Mouse (Mus musculus): ENCODE data around the gene Tlr9. TPM values are rescaled to one million over a fixed set of nuclear protein-coding genes. Genes with fewer than 3 reads are reported as not detected.
A peak's percentile ranks its signal among the peaks of the same experiment; 100 is the strongest.

Gene Tlr9
- polyA plus RNA-seq, 1 experiment from 2014 or later = 0.07 TPM

GRCm38 (mm10) chr9:106193930-106194807, 28.2 kb upstream of the Tlr9 start:
- Histone ChIP-seq H3K9me3 (replicated peaks) (no peaks in the 10 kb centered on the region), H3K4me2 (no peak overlapping the region), H3K27me3 (0 out of 2 replicates have a peak, but pooled peaks cover 5% of the 10 kb centered on the region), H3K4me3 (replicated peaks) (no peak overlapping the region), H3K36me3 (peaks cover 60% of the 10 kb centered on the region), H3K4me1 (replicated peaks) (peaks cover 15% of the 10 kb centered on the region), H3K27ac (no peak overlapping the region), H3K9ac (no peak overlapping the region)
- DNase-seq = no peak
- WGBS (ENCODE audit: insufficient replicate concordance) = 79% methylated on average over 8 of the region's 8 CpGs
- ATAC-seq (ENCODE audit: low read depth) = no peak

DNA sequence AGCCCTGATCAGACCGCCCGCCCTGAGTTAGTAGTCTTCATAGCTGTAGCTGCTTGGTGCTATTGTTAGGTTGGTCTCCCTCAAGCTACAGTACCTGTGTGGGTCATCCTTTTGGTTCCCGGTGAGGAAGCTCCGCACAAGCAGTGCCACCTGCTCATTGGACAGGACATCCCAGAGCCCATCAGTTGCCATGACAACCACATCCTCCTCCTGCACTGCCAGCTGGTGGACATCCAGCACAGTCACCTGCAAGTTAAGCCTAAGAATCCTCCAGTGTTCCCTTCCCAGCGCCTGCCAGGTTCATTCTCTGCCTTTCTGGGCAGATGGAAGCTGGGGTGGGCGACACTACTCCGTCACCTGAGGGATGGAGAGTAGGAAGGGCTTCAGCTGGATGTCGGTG, 26.7 kb upstream of the Tlr9 start:
- peaks cover 27% of the 10 kb centered on the region for H3K4me1 ChIP-seq (replicated peaks)
- WGBS (ENCODE audit: insufficient replicate concordance) = 86% methylated on average over 8 of the region's 8 CpGs

GRCm38 (mm10) chr9:106197081-106197713, 25.2 kb upstream of the Tlr9 start:
- no peak overlapping the region for H3K4me3 ChIP-seq (replicated peaks)
- WGBS (ENCODE audit: insufficient replicate concordance) = 80% methylated on average over 3 of the region's 3 CpGs
- peaks cover 30% of the 10 kb centered on the region for H3K36me3 ChIP-seq
- no peak for DNase-seq
- no peak overlapping the region for H3K27ac ChIP-seq
- 0 out of 2 replicates have a peak, but pooled peaks cover 5% of the 10 kb centered on the region for H3K27me3 ChIP-seq
- no peak for ATAC-seq (ENCODE audit: low read depth)
- no peak overlapping the region for H3K4me2 ChIP-seq
- H3K4me1 ChIP-seq (replicated peaks) = peaks cover 30% of the 10 kb centered on the region
- no peaks in the 10 kb centered on the region for H3K9me3 ChIP-seq (replicated peaks)
- H3K9ac ChIP-seq = no peak overlapping the region

More for the DNA sequence above, 26.7 kb upstream of the Tlr9 start:
- H3K9ac ChIP-seq = no peak overlapping the region
- no peak overlapping the region for H3K4me3 ChIP-seq (replicated peaks)
- DNase-seq (no peak), ATAC-seq (ENCODE audit: low read depth) (no peak)
- H3K9me3 ChIP-seq (replicated peaks) = no peaks in the 10 kb centered on the region
- 0 out of 2 replicates have a peak, but pooled peaks cover 5% of the 10 kb centered on the region for H3K27me3 ChIP-seq
- no peak overlapping the region for H3K27ac ChIP-seq
- H3K36me3 ChIP-seq = peaks cover 45% of the 10 kb centered on the region
- no peak overlapping the region for H3K4me2 ChIP-seq

GRCm38 (mm10) chr9:106197732-106198131, 24.7 kb upstream of the Tlr9 start:
- Histone ChIP-seq H3K4me2 (peak overlapping the region; percentile 87; the same call in 1 of the 2 replicates), H3K27me3 (0 out of 2 replicates have a peak, but pooled peaks cover 5% of the 10 kb centered on the region), H3K27ac (no peak overlapping the region), H3K9ac (no peak overlapping the region), H3K9me3 (replicated peaks) (no peaks in the 10 kb centered on the region), H3K4me1 (replicated peaks) (peaks cover 33% of the 10 kb centered on the region), H3K4me3 (replicated peaks) (peak overlapping the region; percentile 74; the same call in 1 of the 2 replicates), H3K36me3 (peaks cover 25% of the 10 kb centered on the region)
- no peak for ATAC-seq (ENCODE audit: low read depth)
- 78% methylated on average over 9 of the region's 9 CpGs for WGBS (ENCODE audit: insufficient replicate concordance)
- no peak for DNase-seq

GRCm38 (mm10) chr9:106198962-106199458, 23.4 kb upstream of the Tlr9 start:
- Histone ChIP-seq H3K27me3 (0 out of 2 replicates have a peak, but pooled peaks cover 5% of the 10 kb centered on the region), H3K27ac (peak overlapping the region; percentile 43), H3K36me3 (peaks cover 20% of the 10 kb centered on the region), H3K9me3 (replicated peaks) (no peaks in the 10 kb centered on the region), H3K9ac (peak overlapping the region; percentile 76), H3K4me2 (peak overlapping the region; percentile 87), H3K4me1 (replicated peaks) (peaks cover 43% of the 10 kb centered on the region), H3K4me3 (replicated peaks) (peak overlapping the region; percentile 74)
- ATAC-seq (ENCODE audit: low read depth) (peak; percentile 72), DNase-seq (peak; percentile 58)
- under 1% methylated on average over 49 of the region's 51 CpGs for WGBS (ENCODE audit: insufficient replicate concordance)

DNA sequence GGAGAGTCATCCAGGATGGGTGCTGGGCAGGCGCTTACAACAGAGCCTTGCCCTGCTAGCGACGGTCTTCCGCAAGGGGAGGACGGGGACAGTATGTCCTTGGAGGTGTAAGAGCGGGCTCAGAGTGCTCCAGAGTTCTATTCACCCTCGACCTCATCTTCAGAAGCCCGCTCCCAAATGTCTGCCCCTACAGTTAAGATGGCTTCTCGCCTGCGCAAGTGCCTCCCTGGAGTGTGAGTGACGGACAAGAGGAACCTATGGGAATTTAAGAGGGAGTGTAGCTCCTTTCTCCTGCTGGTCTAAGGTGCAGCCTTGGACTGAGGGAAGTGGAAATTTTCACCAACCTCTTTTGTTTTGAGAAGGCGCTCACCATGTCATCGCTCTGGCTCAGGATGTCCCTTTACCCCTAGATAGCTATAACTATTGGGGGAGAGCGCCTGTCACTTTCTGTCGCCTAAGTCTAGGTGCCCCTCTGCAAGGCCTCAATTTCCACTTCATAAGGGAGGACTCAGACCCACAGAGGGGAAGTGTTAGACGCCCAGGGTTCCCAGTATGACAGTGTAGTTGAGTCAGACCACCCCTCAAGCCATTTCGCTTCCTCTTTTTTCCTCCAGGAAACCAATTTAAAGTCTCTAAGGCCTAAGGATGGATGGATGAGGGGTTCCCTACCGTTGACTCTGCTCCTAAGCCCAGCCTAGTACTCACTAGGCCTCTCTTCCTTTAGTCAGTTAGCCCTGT, 22.7 kb upstream of the Tlr9 start, which contains the start of gene Ppm1m:
Gene Ppm1m (minus strand): TSS at position 212 of the 738 bp plus-strand sequence.
- peak within 1 kb of the TSS; percentile 76 for H3K9ac ChIP-seq
- peak; percentile 20 for ATAC-seq (ENCODE audit: low read depth)
- H3K4me1 ChIP-seq (replicated peaks) = peaks cover 49% of the 10 kb centered on the region
- H3K27ac ChIP-seq = peak within 1 kb of the TSS; percentile 43
- peak within 1 kb of the TSS; percentile 87 for H3K4me2 ChIP-seq
- 0 out of 2 replicates have a peak, but pooled peaks cover 5% of the 10 kb centered on the region for H3K27me3 ChIP-seq
- peaks cover 14% of the 10 kb centered on the region for H3K36me3 ChIP-seq
- WGBS (ENCODE audit: insufficient replicate concordance) = 31% methylated on average over 18 of the region's 18 CpGs
- no peak for DNase-seq
- H3K4me3 ChIP-seq (replicated peaks) = peak within 1 kb of the TSS; percentile 74
- H3K9me3 ChIP-seq (replicated peaks) = no peaks in the 10 kb centered on the region

GRCm38 (mm10) chr9:106201895-106202294, 20.5 kb upstream of the Tlr9 start:
- 72% methylated on average over 3 of the region's 3 CpGs for WGBS (ENCODE audit: insufficient replicate concordance)
- Histone ChIP-seq H3K9me3 (replicated peaks) (no peaks in the 10 kb centered on the region), H3K27ac (no peak overlapping the region), H3K27me3 (0 out of 2 replicates have a peak, but pooled peaks cover 5% of the 10 kb centered on the region), H3K4me2 (peak overlapping the region; percentile 90), H3K36me3 (no peaks in the 10 kb centered on the region), H3K4me3 (replicated peaks) (peak overlapping the region; percentile 71; the same call in 1 of the 2 replicates), H3K4me1 (replicated peaks) (peaks cover 65% of the 10 kb centered on the region), H3K9ac (no peak overlapping the region)
- ATAC-seq (ENCODE audit: low read depth) (no peak), DNase-seq (no peak)

GRCm38 (mm10) chr9:106202819-106203636, 19.4 kb upstream of the Tlr9 start, which contains the start of gene Twf2:
Gene Twf2, plus strand, starts transcription at chr9:106203108.
- H3K4me1 ChIP-seq (replicated peaks) = peaks cover 60% of the 10 kb centered on the region

GRCm38 (mm10) chr9:106203990-106204851, 18.2 kb upstream of the Tlr9 start:
- DNase-seq (no peak), ATAC-seq (ENCODE audit: low read depth) (no peak)
- H3K9ac ChIP-seq = peak overlapping the region; percentile 77
- H3K36me3 ChIP-seq = 0 out of 2 replicates have a peak, but pooled peaks cover 9% of the 10 kb centered on the region
- WGBS (ENCODE audit: insufficient replicate concordance) = 27% methylated on average over 7 of the region's 7 CpGs
- peak overlapping the region; percentile 71 for H3K4me3 ChIP-seq (replicated peaks)
- H3K4me2 ChIP-seq = peak overlapping the region; percentile 90
- peak overlapping the region; percentile 67 for H3K27ac ChIP-seq
- H3K27me3 ChIP-seq = no peaks in the 10 kb centered on the region
- H3K9me3 ChIP-seq (replicated peaks) = no peaks in the 10 kb centered on the region
- peaks cover 49% of the 10 kb centered on the region for H3K4me1 ChIP-seq (replicated peaks)

More at GRCm38 (mm10) chr9:106202819-106203636, 19.4 kb upstream of the Tlr9 start, which contains the start of gene Twf2:
- Histone ChIP-seq H3K9me3 (replicated peaks) (no peaks in the 10 kb centered on the region), H3K4me2 (peak within 1 kb of the TSS; percentile 90), H3K36me3 (0 out of 2 replicates have a peak, but pooled peaks cover under 1% of the 10 kb centered on the region), H3K27me3 (0 out of 2 replicates have a peak, but pooled peaks cover 2% of the 10 kb centered on the region), H3K9ac (peak within 1 kb of the TSS; percentile 77), H3K27ac (peak within 1 kb of the TSS; percentile 67), H3K4me3 (replicated peaks) (peak within 1 kb of the TSS; percentile 71)
- DNase-seq (peak; percentile 86), ATAC-seq (ENCODE audit: low read depth) (peak; percentile 83)
- whole genome bisulfite sequencing (ENCODE audit: insufficient replicate concordance) = 1% methylated on average over 58 of the region's 61 CpGs
